Mouse (Mus musculus): ENCODE data around the gene Filip1. TPM values are rescaled to one million over a fixed set of nuclear protein-coding genes. Genes with fewer than 3 reads are reported as not detected.

Filip1 gene
- polyA plus RNA-seq, 1 experiment from 2014 or later = 2.5 TPM

DNA sequence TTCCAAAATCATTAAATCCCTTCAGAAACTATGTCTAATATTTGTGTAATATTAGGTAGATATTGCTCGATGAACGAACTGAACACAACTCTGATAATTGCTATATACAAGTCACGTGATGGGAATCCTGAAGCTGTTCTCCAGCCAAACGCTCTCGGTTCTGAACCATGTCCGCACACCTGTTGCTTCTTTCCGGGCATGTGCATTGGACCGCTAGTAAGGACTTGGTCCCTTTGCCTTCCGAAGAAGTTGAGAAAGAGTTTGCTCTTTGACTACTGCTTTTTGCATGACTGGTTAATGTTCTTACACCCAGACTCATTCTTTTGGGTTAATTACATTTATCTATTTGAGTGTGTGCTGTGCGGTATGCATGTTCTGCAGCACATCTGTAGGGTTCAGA is 207.2 kb downstream of the Filip1 start:
- Histone ChIP-seq H3K4me1 (ENCODE audit: control insufficient read depth, insufficient read depth, low read depth, low read length) (no peaks in the 10 kb centered on the region), H3K36me3 (ENCODE audit: control insufficient read depth, insufficient read depth, low read length) (no peaks in the 10 kb centered on the region), H3K9ac (ENCODE audit: low read depth, low read length) (no peak overlapping the region), H3K27ac (ENCODE audit: low read depth, low read length) (no peak overlapping the region), H3K27me3 (replicated peaks; ENCODE audit: control insufficient read depth, insufficient read depth, low read length) (no peaks in the 10 kb centered on the region), H3K4me2 (ENCODE audit: low read length) (no peak overlapping the region), H3K4me3 (ENCODE audit: low read length) (no peak overlapping the region), H3K9me3 (ENCODE audit: control insufficient read depth, low read length) (no peaks in the 10 kb centered on the region)
- ATAC-seq = no peak
- WGBS = 90% methylated on average over 10 of the region's 10 CpGs

- Histone ChIP-seq H3K36me3 (ENCODE audit: control insufficient read depth, insufficient read depth, low read length) (no peaks in the 10 kb centered on the region), H3K27me3 (replicated peaks; ENCODE audit: control insufficient read depth, insufficient read depth, low read length) (no peaks in the 10 kb centered on the region), H3K4me1 (ENCODE audit: control insufficient read depth, insufficient read depth, low read depth, low read length) (peaks cover 4% of the 10 kb centered on the region), H3K4me3 (ENCODE audit: low read length) (no peak overlapping the region), H3K9ac (ENCODE audit: low read depth, low read length) (no peak overlapping the region), H3K9me3 (ENCODE audit: control insufficient read depth, low read length) (no peaks in the 10 kb centered on the region), H3K4me2 (ENCODE audit: low read length) (no peak overlapping the region), H3K27ac (ENCODE audit: low read depth, low read length) (no peak overlapping the region)
- WGBS = 68% methylated on average over 7 of the region's 7 CpGs
- ATAC-seq = no peak
Observed at GRCm38 (mm10) chr9:79796461-79797135, 216.1 kb downstream of the Filip1 start.

GRCm38 (mm10) chr9:79795076-79795475 is 217.6 kb downstream of the Filip1 start:
- Histone ChIP-seq H3K9me3 (ENCODE audit: control insufficient read depth, low read length) (no peaks in the 10 kb centered on the region), H3K4me1 (ENCODE audit: control insufficient read depth, insufficient read depth, low read depth, low read length) (peaks cover 13% of the 10 kb centered on the region), H3K27ac (ENCODE audit: low read depth, low read length) (no peak overlapping the region), H3K36me3 (ENCODE audit: control insufficient read depth, insufficient read depth, low read length) (no peaks in the 10 kb centered on the region), H3K4me3 (ENCODE audit: low read length) (no peak overlapping the region), H3K4me2 (ENCODE audit: low read length) (no peak overlapping the region), H3K9ac (ENCODE audit: low read depth, low read length) (no peak overlapping the region), H3K27me3 (replicated peaks; ENCODE audit: control insufficient read depth, insufficient read depth, low read length) (no peaks in the 10 kb centered on the region)
- 82% methylated on average over 1 of the region's 1 CpGs for WGBS
- ATAC-seq = no peak

GRCm38 (mm10) chr9:79792841-79793835 is 219.5 kb downstream of the Filip1 start, which contains the start of gene Tmem30a:
Gene Tmem30a, minus strand, starts transcription at chr9:79793507.
- H3K9me3 ChIP-seq (ENCODE audit: control insufficient read depth, low read length) = no peaks in the 10 kb centered on the region
- H3K9ac ChIP-seq (ENCODE audit: low read depth, low read length) = peak within 1 kb of the TSS; percentile 86
- WGBS = under 1% methylated on average over 82 of the region's 91 CpGs
- H3K4me1 ChIP-seq (ENCODE audit: control insufficient read depth, insufficient read depth, low read depth, low read length) = peaks cover 14% of the 10 kb centered on the region
- H3K4me3 ChIP-seq (ENCODE audit: low read length) = peak within 1 kb of the TSS; percentile 80
- H3K36me3 ChIP-seq (ENCODE audit: control insufficient read depth, insufficient read depth, low read length) = no peaks in the 10 kb centered on the region
- H3K27ac ChIP-seq (ENCODE audit: low read depth, low read length) = peak within 1 kb of the TSS; percentile 86
- H3K27me3 ChIP-seq (replicated peaks; ENCODE audit: control insufficient read depth, insufficient read depth, low read length) = no peaks in the 10 kb centered on the region
- H3K4me2 ChIP-seq (ENCODE audit: low read length) = peak within 1 kb of the TSS; percentile 67
- peak; percentile 99 for ATAC-seq

GRCm38 (mm10) chr9:79785794-79786085 is 226.9 kb downstream of the Filip1 start:
- Histone ChIP-seq H3K4me3 (ENCODE audit: low read length) (no peak overlapping the region), H3K27ac (ENCODE audit: low read depth, low read length) (no peak overlapping the region), H3K36me3 (ENCODE audit: control insufficient read depth, insufficient read depth, low read length) (no peaks in the 10 kb centered on the region), H3K9ac (ENCODE audit: low read depth, low read length) (no peak overlapping the region), H3K27me3 (replicated peaks; ENCODE audit: control insufficient read depth, insufficient read depth, low read length) (no peaks in the 10 kb centered on the region), H3K9me3 (ENCODE audit: control insufficient read depth, low read length) (no peaks in the 10 kb centered on the region), H3K4me1 (ENCODE audit: control insufficient read depth, insufficient read depth, low read depth, low read length) (peaks cover 4% of the 10 kb centered on the region), H3K4me2 (ENCODE audit: low read length) (no peak overlapping the region)
- 70% methylated on average over 2 of the region's 2 CpGs for WGBS
- no peak for ATAC-seq

DNA sequence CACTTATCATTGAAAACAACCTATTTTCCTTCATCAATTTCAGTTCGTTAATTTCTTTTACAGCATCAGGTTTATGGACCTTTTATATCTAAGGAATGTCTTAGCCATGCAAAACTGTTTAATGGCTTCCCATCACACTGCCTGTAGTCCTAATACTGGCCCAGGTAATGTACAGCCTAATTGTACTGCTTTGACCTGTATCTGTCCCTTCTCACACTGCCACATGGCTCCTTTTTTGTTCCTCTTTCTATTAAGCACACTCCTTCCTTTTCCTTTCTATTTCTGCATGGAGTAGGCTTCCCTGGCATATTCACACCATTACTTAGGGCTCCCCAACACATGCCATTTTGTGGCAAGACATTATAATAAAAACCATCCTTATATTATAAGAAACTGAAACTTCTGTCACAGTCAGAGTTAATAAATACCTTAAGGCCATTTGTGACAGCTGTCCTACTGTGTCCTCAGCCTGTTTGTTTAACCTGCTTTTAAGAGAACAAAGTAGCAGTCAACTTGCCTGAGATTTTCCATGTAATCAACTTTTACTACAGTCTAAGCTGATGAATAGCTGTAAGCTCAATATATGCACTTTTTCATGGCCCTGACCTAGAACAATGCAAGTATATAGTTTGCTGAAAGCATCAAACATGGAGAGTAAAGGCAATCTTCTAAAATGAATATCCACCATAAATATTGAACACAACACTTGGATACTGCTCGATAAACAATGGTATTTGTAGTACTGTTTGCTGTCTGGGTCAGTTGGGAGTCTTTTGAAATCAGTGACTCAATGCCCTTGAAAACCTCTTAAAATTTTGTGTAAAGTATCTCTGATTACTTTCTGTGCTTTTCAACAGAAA is 227.5 kb downstream of the Filip1 start:
- H3K27me3 ChIP-seq (replicated peaks; ENCODE audit: control insufficient read depth, insufficient read depth, low read length) = no peaks in the 10 kb centered on the region
- H3K4me2 ChIP-seq (ENCODE audit: low read length) = no peak overlapping the region
- no peak for ATAC-seq
- no peak overlapping the region for H3K4me3 ChIP-seq (ENCODE audit: low read length)
- 90% methylated on average over 2 of the region's 2 CpGs for WGBS
- H3K4me1 ChIP-seq (ENCODE audit: control insufficient read depth, insufficient read depth, low read depth, low read length) = peaks cover 2% of the 10 kb centered on the region
- H3K27ac ChIP-seq (ENCODE audit: low read depth, low read length) = no peak overlapping the region
- H3K9ac ChIP-seq (ENCODE audit: low read depth, low read length) = no peak overlapping the region
- no peaks in the 10 kb centered on the region for H3K9me3 ChIP-seq (ENCODE audit: control insufficient read depth, low read length)
- no peaks in the 10 kb centered on the region for H3K36me3 ChIP-seq (ENCODE audit: control insufficient read depth, insufficient read depth, low read length)

DNA sequence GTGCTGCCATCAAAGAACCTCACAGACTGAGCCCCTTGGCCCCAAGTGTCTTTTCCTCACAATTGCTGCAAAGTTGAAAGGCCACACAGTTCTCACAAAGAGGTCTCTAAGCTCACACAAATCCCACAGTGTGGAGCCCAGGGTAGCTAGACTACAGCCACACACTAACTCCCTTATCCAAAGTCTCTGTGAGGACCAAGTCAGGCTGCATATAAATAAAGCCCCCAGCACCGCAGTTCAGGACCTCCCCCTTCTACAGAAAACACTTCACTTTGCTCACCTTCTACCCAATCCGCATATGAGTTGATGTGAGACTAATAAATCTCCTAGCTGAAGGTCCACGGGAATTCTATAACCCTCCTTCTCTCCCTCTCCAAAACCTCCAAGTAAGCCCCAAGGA is 228.2 kb downstream of the Filip1 start:
- Histone ChIP-seq H3K9me3 (ENCODE audit: control insufficient read depth, low read length) (no peaks in the 10 kb centered on the region), H3K4me2 (ENCODE audit: low read length) (no peak overlapping the region), H3K4me1 (ENCODE audit: control insufficient read depth, insufficient read depth, low read depth, low read length) (no peaks in the 10 kb centered on the region), H3K4me3 (ENCODE audit: low read length) (no peak overlapping the region), H3K9ac (ENCODE audit: low read depth, low read length) (no peak overlapping the region), H3K27ac (ENCODE audit: low read depth, low read length) (no peak overlapping the region), H3K27me3 (replicated peaks; ENCODE audit: control insufficient read depth, insufficient read depth, low read length) (no peaks in the 10 kb centered on the region), H3K36me3 (ENCODE audit: control insufficient read depth, insufficient read depth, low read length) (no peaks in the 10 kb centered on the region)
- ATAC-seq = no peak
- 59% methylated on average over 3 of the region's 3 CpGs for WGBS

- H3K4me1 ChIP-seq (ENCODE audit: control insufficient read depth, insufficient read depth, low read depth, low read length) = no peaks in the 10 kb centered on the region
- no peak overlapping the region for H3K4me3 ChIP-seq (ENCODE audit: low read length)
- WGBS = 72% methylated on average over 2 of the region's 2 CpGs
- H3K27me3 ChIP-seq (replicated peaks; ENCODE audit: control insufficient read depth, insufficient read depth, low read length) = no peaks in the 10 kb centered on the region
- ATAC-seq = no peak
- H3K9me3 ChIP-seq (ENCODE audit: control insufficient read depth, low read length) = no peaks in the 10 kb centered on the region
- no peak overlapping the region for H3K4me2 ChIP-seq (ENCODE audit: low read length)
- H3K9ac ChIP-seq (ENCODE audit: low read depth, low read length) = no peak overlapping the region
- no peak overlapping the region for H3K27ac ChIP-seq (ENCODE audit: low read depth, low read length)
- H3K36me3 ChIP-seq (ENCODE audit: control insufficient read depth, insufficient read depth, low read length) = peaks cover 4% of the 10 kb centered on the region; the same call in 1 of the 2 replicates
Observed at GRCm38 (mm10) chr9:79779354-79779753, 233.3 kb downstream of the Filip1 start.
